Mouse (Mus musculus): Measurements from ENCODE around the gene Sall1.

Gene Sall1

DNA sequence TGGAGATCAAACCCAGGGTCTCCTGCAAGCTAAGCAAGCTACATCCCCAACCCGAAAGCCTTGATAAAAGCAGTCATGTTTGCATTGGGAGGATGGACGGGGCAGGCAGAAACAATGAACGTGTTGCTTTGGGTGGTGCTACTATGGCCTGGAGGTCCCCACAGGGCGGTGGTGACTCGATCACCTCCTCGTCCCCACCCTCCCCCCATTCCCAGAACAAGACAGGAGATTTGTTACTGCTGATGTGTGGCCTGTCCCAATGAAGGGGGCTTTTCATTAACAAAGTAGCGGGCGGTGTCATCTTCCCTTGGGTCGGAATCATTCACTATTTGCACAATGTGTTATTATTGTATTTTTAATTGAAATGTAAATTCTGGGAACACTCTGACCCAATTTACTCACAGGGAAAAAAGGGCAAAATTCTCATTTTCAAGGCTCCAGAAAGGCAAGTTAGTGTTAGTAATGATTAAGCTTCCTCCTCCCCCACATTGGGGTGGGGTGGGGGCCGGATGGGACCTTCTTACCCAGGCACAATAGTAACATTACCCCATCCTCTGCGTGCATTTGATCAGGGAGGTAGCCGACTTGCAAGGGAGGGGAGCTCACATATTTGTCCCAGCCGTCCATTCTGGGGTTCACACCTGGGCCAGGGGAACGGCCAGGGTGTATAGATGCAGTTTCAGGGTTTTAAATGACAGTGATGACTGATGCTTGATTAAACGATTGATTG, 52.0 kb downstream of the Sall1 start:
- no peak for DNase-seq (ENCODE audit: low spot score)

DNA sequence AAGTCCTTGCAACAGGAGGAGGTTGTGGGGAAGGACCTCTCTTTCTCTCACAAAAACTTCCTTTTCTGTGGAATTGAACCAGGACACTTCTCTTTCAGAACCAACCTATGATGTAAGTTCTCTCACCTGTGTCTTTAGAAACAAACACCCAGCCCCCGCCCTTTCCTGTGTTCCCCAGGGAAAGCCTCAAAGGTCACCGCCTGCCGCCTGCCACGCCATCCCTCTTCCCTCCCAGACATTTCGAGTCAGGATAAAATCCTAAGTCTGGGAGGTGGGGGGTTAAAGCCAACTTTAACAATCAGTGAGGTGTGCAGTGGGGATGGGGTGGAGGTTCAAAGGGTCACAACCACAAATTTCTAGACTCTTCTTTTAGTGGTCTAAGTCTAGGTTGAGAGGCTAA, 52.8 kb downstream of the Sall1 start:
- no peak for DNase-seq (ENCODE audit: low spot score)

DNA sequence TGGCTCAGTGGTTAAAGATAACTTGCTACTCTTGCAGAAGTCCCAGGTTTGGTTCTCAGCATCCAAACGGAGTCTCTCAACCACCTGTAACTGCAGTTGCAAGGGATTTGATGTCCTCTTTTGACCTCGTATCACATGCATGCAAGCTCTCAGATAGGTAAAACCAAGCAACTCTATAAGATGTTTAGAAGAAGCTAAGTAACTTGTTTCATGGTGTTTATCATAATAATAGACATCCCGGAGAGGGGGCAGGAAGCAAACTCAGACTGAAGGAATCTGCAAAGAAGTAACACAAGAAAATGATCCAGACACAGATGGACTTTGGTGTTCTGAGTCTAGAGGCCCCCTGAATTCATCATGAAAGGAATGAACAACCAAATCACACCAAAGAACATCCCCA, 55.0 kb downstream of the Sall1 start:
- DNase-seq (ENCODE audit: low spot score) = no peak

DNA sequence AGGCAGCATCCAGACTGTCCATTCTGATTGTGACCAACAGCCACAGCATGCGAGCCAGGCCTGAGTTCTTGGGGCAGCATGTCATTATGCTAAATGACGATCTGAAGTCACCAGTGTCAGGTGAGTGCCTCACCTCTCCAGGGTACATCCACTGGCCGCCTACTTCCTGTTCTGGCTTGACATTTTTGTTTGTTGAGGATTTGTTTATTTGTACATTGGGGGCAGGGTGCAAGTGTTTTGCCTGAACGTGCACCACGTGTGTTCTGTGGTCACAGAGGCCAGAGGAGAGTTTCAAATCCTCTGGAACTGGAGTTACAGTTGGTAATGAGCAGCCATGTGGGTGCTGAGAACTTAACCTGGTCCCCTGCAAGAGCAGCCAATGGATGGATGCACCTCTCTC, 60.5 kb downstream of the Sall1 start:
- DNase-seq (ENCODE audit: low spot score) = no peak

Data from T-cell, adult 2 months (primary cell).